Mouse (Mus musculus) hindbrain, postnatal 0 days (tissue): Measurements from ENCODE around the gene Coq8b. TPM values are rescaled to one million over a fixed set of nuclear protein-coding genes. Genes with fewer than 3 reads are reported as not detected.

Source experiments
- ATAC-seq: fragments of 200-750 bp; cut with Nextera tagmentation; 2 replicates; pipeline ENCODE4 v1.8.0; 2017; ENCODE audit warnings: mild to moderate bottlenecking, moderate TSS enrichment, moderate library complexity
- DNase-seq: peaks from one replicate; pipeline ENCODE4 v3.0.0-alpha.2; 2015; ENCODE audit warnings: low spot score
- H3K27ac ChIP-seq: fragments of 300-500 bp; sonication (generic); 2 replicates; pipeline ENCODE4 v1.5.1; 2014; ENCODE audit warnings: mild to moderate bottlenecking
- H3K27me3 ChIP-seq: fragments of 300-500 bp; sonication (generic); 2 replicates; pipeline ENCODE4 v1.6.1; 2014; ENCODE audit warnings: low read length, mixed read lengths; ENCODE audit not compliant: insufficient read depth
- H3K36me3 ChIP-seq: fragments of 300-500 bp; sonication (generic); 2 replicates; pipeline ENCODE4 v1.6.1; 2014; ENCODE audit warnings: low read length, mixed read lengths; ENCODE audit not compliant: insufficient read depth
- H3K4me1 ChIP-seq: fragments of 300-500 bp; sonication (generic); 2 replicates; pipeline ENCODE4 v1.6.1; 2014; ENCODE audit warnings: antibody characterized with exemption, low read length, mixed read lengths; ENCODE audit not compliant: insufficient read depth
- H3K4me2 ChIP-seq: fragments of 300-500 bp; sonication (generic); 2 replicates; pipeline ENCODE4 v1.6.1; 2014; ENCODE audit warnings: low read depth, mild to moderate bottlenecking, low read length, moderate library complexity, mixed read lengths
- H3K4me3 ChIP-seq: fragments of 300-500 bp; sonication (generic); 2 replicates; pipeline ENCODE4 v1.5.1; 2014; ENCODE audit warnings: low read length
- H3K9ac ChIP-seq: fragments of 300-500 bp; sonication (generic); replicated peaks from 2 replicates; pipeline ENCODE4 v1.6.1; 2014; ENCODE audit warnings: mild to moderate bottlenecking, low read length, moderate library complexity, mixed read lengths
- H3K9me3 ChIP-seq: fragments of 300-500 bp; sonication (generic); 2 replicates; pipeline ENCODE4 v1.6.1; 2016; ENCODE audit warnings: low read length, mixed read lengths
- CTCF ChIP-seq: IDR thresholded peaks from 2 replicates; pipeline ENCODE4 v1.5.1; 2016; ENCODE audit warnings: antibody characterized with exemption, control low read depth, low read depth
- WGBS: fragments of 180-500 bp; shearing (Covaris S2); extraction: QIAGEN DNeasy Blood & Tissue Kit; methylation state at CpG from one replicate; pipeline ENCODE4 v1.1.7; 2014; 5-methylcytosine and 5-hydroxymethylcytosine counted together
- polyA plus RNA-seq: library from polyadenylated mRNA; unstranded; fragments of >200 nt; fragmentation: Nextera tagmentation; extraction: Ambion mirVana; gene quantifications from 2 replicates; pipeline ENCODE4 v1.2.1, GENCODE M21; 2015
- total RNA-seq: library from RNA; depleted of rRNA; stranded (reverse); fragments of >200 nt; gene quantifications from 2 replicates; pipeline ENCODE4 v1.2.3, GENCODE M21; 2014

The Coq8b gene
- total and polyA plus RNA-seq, 2 experiments from 2014 or later = 16.7 to 26.5 TPM

- DNase-seq = peak; percentile 8
- H3K27ac ChIP-seq = peak overlapping the region; percentile 88
- peak overlapping the region; percentile 78 for H3K4me2 ChIP-seq
- H3K36me3 ChIP-seq = no peaks in the 10 kb centered on the region
- peak overlapping the region; percentile 92 for H3K4me3 ChIP-seq
- peaks cover 35% of the 10 kb centered on the region for H3K4me1 ChIP-seq
- ATAC-seq = no peak; the same call in 1 of the 2 replicates
- WGBS = under 1% methylated on average over 10 of the region's 10 CpGs
- peak overlapping the region; percentile 89 for H3K9ac ChIP-seq
- TF ChIP-seq CTCF = no peak
- H3K9me3 ChIP-seq = no peaks in the 10 kb centered on the region
- no peaks in the 10 kb centered on the region for H3K27me3 ChIP-seq
These were observed 5.1 kb upstream of the Coq8b start for GRCm38 (mm10) chr7:27227676-27228075.

- WGBS = under 1% methylated on average over 47 of the region's 49 CpGs
- Histone ChIP-seq H3K4me1 (peaks cover 36% of the 10 kb centered on the region), H3K9ac (peak within 1 kb of the TSS; percentile 89), H3K36me3 (no peaks in the 10 kb centered on the region), H3K4me3 (peak within 1 kb of the TSS; percentile 92), H3K27ac (peak within 1 kb of the TSS; percentile 88), H3K4me2 (peak within 1 kb of the TSS; percentile 78), H3K9me3 (no peaks in the 10 kb centered on the region), H3K27me3 (no peaks in the 10 kb centered on the region)
- ATAC-seq (peak; percentile 86), DNase-seq (peak; percentile 97)
- TF ChIP-seq CTCF = 0 out of 2 replicates have a peak, but pooled peaks have one; percentile 39
These were observed 4.5 kb upstream of the Coq8b start, which contains the start of gene Itpkc for GRCm38 (mm10) chr7:27228281-27228821. Gene Itpkc, minus strand, starts transcription at chr7:27228661.

GRCm38 (mm10) chr7:27228865-27229264 lies 4.0 kb upstream of the Coq8b start:
- H3K4me2 ChIP-seq = peak overlapping the region; percentile 78
- H3K27me3 ChIP-seq = no peaks in the 10 kb centered on the region
- no peaks in the 10 kb centered on the region for H3K36me3 ChIP-seq
- no peaks in the 10 kb centered on the region for H3K9me3 ChIP-seq
- H3K9ac ChIP-seq = peak overlapping the region; percentile 89
- peaks cover 38% of the 10 kb centered on the region for H3K4me1 ChIP-seq
- 16% methylated on average over 6 of the region's 6 CpGs for WGBS
- H3K4me3 ChIP-seq = peak overlapping the region; percentile 92
- DNase-seq (no peak), ATAC-seq (0 out of 2 replicates have a peak, but pooled peaks have one; percentile 0)
- H3K27ac ChIP-seq = peak overlapping the region; percentile 88
- TF ChIP-seq CTCF = no peak

GRCm38 (mm10) chr7:27230781-27231180 lies 2.0 kb upstream of the Coq8b start:
- ATAC-seq (no peak), DNase-seq (no peak)
- no peak overlapping the region for H3K9ac ChIP-seq
- H3K27ac ChIP-seq = no peak overlapping the region
- no peak for TF ChIP-seq CTCF
- no peaks in the 10 kb centered on the region for H3K9me3 ChIP-seq
- no peak overlapping the region for H3K4me3 ChIP-seq
- no peak overlapping the region for H3K4me2 ChIP-seq
- peaks cover 19% of the 10 kb centered on the region for H3K4me1 ChIP-seq
- WGBS = 76% methylated on average over 4 of the region's 4 CpGs
- no peaks in the 10 kb centered on the region for H3K27me3 ChIP-seq
- no peaks in the 10 kb centered on the region for H3K36me3 ChIP-seq

- Histone ChIP-seq H3K27ac (peak overlapping the region; percentile 71; the same call in 1 of the 2 replicates), H3K27me3 (no peaks in the 10 kb centered on the region), H3K9me3 (no peaks in the 10 kb centered on the region), H3K36me3 (no peaks in the 10 kb centered on the region), H3K4me1 (peaks cover 9% of the 10 kb centered on the region), H3K4me3 (no peak overlapping the region), H3K4me2 (no peak overlapping the region), H3K9ac (no peak overlapping the region)
- no peak for ATAC-seq
- no peak for TF ChIP-seq CTCF
- 65% methylated on average over 7 of the region's 7 CpGs for WGBS
- DNase-seq = no peak
These were observed 1.0 kb upstream of the Coq8b start for GRCm38 (mm10) chr7:27231693-27232331.

GRCm38 (mm10) chr7:27233300-27233699 lies 477 bp downstream of the Coq8b start:
- TF ChIP-seq CTCF = no peak
- ATAC-seq = no peak
- no peaks in the 10 kb centered on the region for H3K27me3 ChIP-seq
- peak overlapping the region; percentile 71 for H3K27ac ChIP-seq
- H3K9me3 ChIP-seq = no peaks in the 10 kb centered on the region
- WGBS = 3% methylated on average over 6 of the region's 6 CpGs
- H3K4me2 ChIP-seq = peak overlapping the region; percentile 80
- H3K36me3 ChIP-seq = no peaks in the 10 kb centered on the region
- H3K4me3 ChIP-seq = peak overlapping the region; percentile 53
- DNase-seq = no peak
- peak overlapping the region; percentile 50 for H3K9ac ChIP-seq
- peaks cover 4% of the 10 kb centered on the region; the same call in 1 of the 2 replicates for H3K4me1 ChIP-seq

- Histone ChIP-seq H3K4me3 (no peak overlapping the region), H3K36me3 (peaks cover 11% of the 10 kb centered on the region), H3K27ac (no peak overlapping the region), H3K9ac (no peak overlapping the region), H3K4me1 (peaks cover 4% of the 10 kb centered on the region; the same call in 1 of the 2 replicates), H3K4me2 (no peak overlapping the region), H3K9me3 (no peaks in the 10 kb centered on the region), H3K27me3 (no peaks in the 10 kb centered on the region)
- ATAC-seq = no peak
- no peak for TF ChIP-seq CTCF
- 71% methylated on average over 2 of the region's 2 CpGs for WGBS
- DNase-seq = no peak
These were observed 2.9 kb downstream of the Coq8b start for GRCm38 (mm10) chr7:27235726-27236125.
